Mouse (Mus musculus) kidney, embryonic 14.5 days (tissue): ENCODE data around the gene Akr1c13. TPM values are rescaled to one million over a fixed set of nuclear protein-coding genes. Genes with fewer than 3 reads are reported as not detected.
"Not testable (repeated sequence)": the region's sequence is repeated elsewhere in the genome, so short reads cannot be mapped to it uniquely, and the experiment has no call there.

Experiments
- ATAC-seq: fragments of 200-750 bp; cut with Nextera tagmentation; 2 replicates; pipeline ENCODE4 v1.8.0; 2017; ENCODE audit warnings: moderate number of reproducible peaks, mild to moderate bottlenecking, moderate TSS enrichment, moderate library complexity; ENCODE audit not compliant: low FRiP score, low TSS enrichment
- H3K27ac ChIP-seq: fragments of 300-500 bp; sonication (generic); 2 replicates; pipeline ENCODE4 v1.5.1; 2014; ENCODE audit warnings: low read depth, mild to moderate bottlenecking, low read length, moderate library complexity, mixed read lengths
- H3K27me3 ChIP-seq: fragments of 300-500 bp; sonication (generic); 2 replicates; pipeline ENCODE4 v1.6.1; 2014; ENCODE audit warnings: mild to moderate bottlenecking, low read length; ENCODE audit not compliant: control insufficient read depth, insufficient read depth
- H3K36me3 ChIP-seq: fragments of 300-500 bp; sonication (generic); 2 replicates; pipeline ENCODE4 v1.6.1; 2014; ENCODE audit warnings: low read length, mixed read lengths; ENCODE audit not compliant: control insufficient read depth, insufficient read depth
- H3K4me1 ChIP-seq: fragments of 300-500 bp; sonication (generic); 2 replicates; pipeline ENCODE4 v1.6.1; 2014; ENCODE audit warnings: low read length, mixed read lengths; ENCODE audit not compliant: control insufficient read depth, insufficient read depth
- H3K4me2 ChIP-seq: fragments of 300-500 bp; sonication (generic); replicated peaks from 2 replicates; pipeline ENCODE4 v1.6.1; 2014; ENCODE audit warnings: low read depth, mild to moderate bottlenecking, low read length
- H3K4me3 ChIP-seq: fragments of 300-500 bp; sonication (generic); 2 replicates; pipeline ENCODE4 v1.5.1; 2014; ENCODE audit warnings: mild to moderate bottlenecking, low read length
- H3K9ac ChIP-seq: fragments of 300-500 bp; sonication (generic); 2 replicates; pipeline ENCODE4 v1.6.1; 2014; ENCODE audit warnings: low read depth, mild to moderate bottlenecking, low read length, moderate library complexity
- H3K9me3 ChIP-seq: fragments of 300-500 bp; sonication (generic); 2 replicates; pipeline ENCODE4 v1.6.1; 2016; ENCODE audit warnings: low read length; ENCODE audit not compliant: control insufficient read depth
- WGBS: fragments of 180-500 bp; shearing (Covaris S2); extraction: QIAGEN DNeasy Blood & Tissue Kit; methylation state at CpG from one replicate; pipeline ENCODE4 v1.1.7; 2014; 5-methylcytosine and 5-hydroxymethylcytosine counted together
- polyA plus RNA-seq: library from polyadenylated mRNA; unstranded; fragments of >200 nt; fragmentation: Nextera tagmentation; extraction: Ambion mirVana; gene quantifications from 2 replicates; pipeline ENCODE4 v1.2.1, GENCODE M21; 2014

Akr1c13 gene
- polyA plus RNA-seq, 1 experiment from 2014 or later: 6.3 TPM

GRCm38 (mm10) chr13:4183116-4183515 lies 7.8 kb upstream of the Akr1c13 start:
- peaks cover 7% of the 10 kb centered on the region for H3K9me3 ChIP-seq

GRCm38 (mm10) chr13:4186641-4187411 lies 4.1 kb upstream of the Akr1c13 start:
- not testable (repeated sequence) for H3K36me3 ChIP-seq, H3K9ac ChIP-seq, ATAC-seq, H3K27ac ChIP-seq, H3K4me1 ChIP-seq, H3K4me3 ChIP-seq, H3K27me3 ChIP-seq, H3K4me2 ChIP-seq, H3K9me3 ChIP-seq
- WGBS: 66% methylated on average over 7 of the region's 7 CpGs

More at GRCm38 (mm10) chr13:4183116-4183515, 7.8 kb upstream of the Akr1c13 start:
- Histone ChIP-seq H3K9ac (no peak overlapping the region), H3K27me3 (no peaks in the 10 kb centered on the region), H3K4me3 (no peak overlapping the region), H3K4me2 (no peak overlapping the region), H3K4me1 (no peaks in the 10 kb centered on the region), H3K36me3 (no peaks in the 10 kb centered on the region), H3K27ac (no peak overlapping the region)
- WGBS: 75% methylated on average over 9 of the region's 9 CpGs
- ATAC-seq: no peak

GRCm38 (mm10) chr13:4188174-4188573 lies 2.8 kb upstream of the Akr1c13 start:
- no peak overlapping the region for H3K9ac ChIP-seq
- H3K27ac ChIP-seq: no peak overlapping the region
- no peak for ATAC-seq
- H3K9me3 ChIP-seq: peaks cover 2% of the 10 kb centered on the region
- no peaks in the 10 kb centered on the region for H3K27me3 ChIP-seq
- H3K4me3 ChIP-seq: no peak overlapping the region
- H3K36me3 ChIP-seq: no peaks in the 10 kb centered on the region
- no peaks in the 10 kb centered on the region for H3K4me1 ChIP-seq
- H3K4me2 ChIP-seq: no peak overlapping the region
- WGBS: 79% methylated on average over 2 of the region's 2 CpGs

- Histone ChIP-seq H3K9me3 (no peaks in the 10 kb centered on the region), H3K27me3 (no peaks in the 10 kb centered on the region), H3K9ac (no peak overlapping the region), H3K4me3 (no peak overlapping the region), H3K27ac (no peak overlapping the region), H3K4me2 (no peak overlapping the region), H3K4me1 (no peaks in the 10 kb centered on the region), H3K36me3 (no peaks in the 10 kb centered on the region)
- 92% methylated on average over 3 of the region's 3 CpGs for WGBS
- no peak for ATAC-seq
These were observed 1.6 kb downstream of the Akr1c13 start for GRCm38 (mm10) chr13:4192511-4192910.

- no peaks in the 10 kb centered on the region for H3K36me3 ChIP-seq
- no peak for ATAC-seq
- no peak overlapping the region for H3K27ac ChIP-seq
- H3K4me1 ChIP-seq: no peaks in the 10 kb centered on the region
- WGBS: 4% methylated on average over 1 of the region's 1 CpGs
- H3K9me3 ChIP-seq: no peaks in the 10 kb centered on the region
- no peak overlapping the region for H3K4me3 ChIP-seq
- H3K9ac ChIP-seq: no peak overlapping the region
- H3K4me2 ChIP-seq: no peak overlapping the region
- no peaks in the 10 kb centered on the region for H3K27me3 ChIP-seq
These were observed 15.4 kb downstream of the Akr1c13 start for GRCm38 (mm10) chr13:4206147-4206903.

- Histone ChIP-seq H3K9me3 (no peaks in the 10 kb centered on the region), H3K36me3 (no peaks in the 10 kb centered on the region), H3K27ac (no peak overlapping the region), H3K4me3 (no peak overlapping the region), H3K4me1 (no peaks in the 10 kb centered on the region), H3K9ac (no peak overlapping the region), H3K27me3 (no peaks in the 10 kb centered on the region), H3K4me2 (no peak overlapping the region)
- 77% methylated on average over 18 of the region's 20 CpGs for WGBS
- ATAC-seq: no peak
These were observed 20.8 kb downstream of the Akr1c13 start for GRCm38 (mm10) chr13:4211560-4212299.

GRCm38 (mm10) chr13:4212309-4212708 lies 21.4 kb downstream of the Akr1c13 start:
- WGBS: 83% methylated on average over 3 of the region's 3 CpGs
- Histone ChIP-seq H3K4me1 (no peaks in the 10 kb centered on the region), H3K9me3 (no peaks in the 10 kb centered on the region), H3K27ac (no peak overlapping the region), H3K36me3 (no peaks in the 10 kb centered on the region), H3K9ac (no peak overlapping the region), H3K27me3 (no peaks in the 10 kb centered on the region), H3K4me2 (no peak overlapping the region), H3K4me3 (no peak overlapping the region)
- no peak for ATAC-seq

GRCm38 (mm10) chr13:4215496-4215895 lies 24.5 kb downstream of the Akr1c13 start:
- 87% methylated on average over 1 of the region's 1 CpGs for WGBS
- H3K36me3 ChIP-seq, H3K9me3 ChIP-seq, H3K9ac ChIP-seq, ATAC-seq, H3K4me1 ChIP-seq, H3K4me2 ChIP-seq, H3K27ac ChIP-seq, H3K27me3 ChIP-seq, H3K4me3 ChIP-seq: not testable (repeated sequence)

- ATAC-seq: no peak
These were observed 37.5 kb downstream of the Akr1c13 start, which contains the start of gene Akr1c19 for GRCm38 (mm10) chr13:4228441-4228840. Gene Akr1c19, plus strand, starts transcription at chr13:4228700.

More at GRCm38 (mm10) chr13:4228441-4228840, 37.5 kb downstream of the Akr1c13 start, which contains the start of gene Akr1c19:
- no peak within 1 kb of the TSS for H3K9ac ChIP-seq
- H3K9me3 ChIP-seq: no peaks in the 10 kb centered on the region
- no peak within 1 kb of the TSS for H3K4me2 ChIP-seq
- no peaks in the 10 kb centered on the region for H3K4me1 ChIP-seq
- H3K27ac ChIP-seq: no peak within 1 kb of the TSS
- no peak within 1 kb of the TSS for H3K4me3 ChIP-seq
- H3K27me3 ChIP-seq: no peaks in the 10 kb centered on the region
- WGBS: 65% methylated on average over 1 of the region's 1 CpGs
- no peaks in the 10 kb centered on the region for H3K36me3 ChIP-seq
